Mouse (Mus musculus): ENCODE data around the gene Serpina5. TPM values are rescaled to one million over a fixed set of nuclear protein-coding genes. Genes with fewer than 3 reads are reported as not detected.

The Serpina5 gene
- polyA plus RNA-seq, 3 experiments from 2014 or later = not detected

DNA sequence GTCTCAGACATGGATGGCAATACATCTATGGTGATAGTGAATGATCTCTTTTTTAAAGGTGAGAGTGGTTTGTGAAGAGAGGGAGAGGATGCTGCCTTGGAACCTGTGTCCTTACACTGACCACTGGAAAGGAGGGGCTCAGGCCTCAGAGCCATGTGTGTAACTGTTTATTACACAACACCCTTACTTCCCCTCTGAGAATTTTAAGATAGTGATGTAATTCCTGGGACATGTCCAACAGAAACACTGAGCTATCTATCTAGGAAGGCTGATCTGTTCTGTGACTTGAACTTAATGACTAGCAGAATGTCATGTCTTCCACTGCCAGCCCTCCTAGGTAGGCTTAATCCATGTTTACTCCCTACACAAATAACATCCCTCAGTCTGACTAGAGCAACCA, 30.1 kb downstream of the Serpina5 start:
- ATAC-seq = no peak

DNA sequence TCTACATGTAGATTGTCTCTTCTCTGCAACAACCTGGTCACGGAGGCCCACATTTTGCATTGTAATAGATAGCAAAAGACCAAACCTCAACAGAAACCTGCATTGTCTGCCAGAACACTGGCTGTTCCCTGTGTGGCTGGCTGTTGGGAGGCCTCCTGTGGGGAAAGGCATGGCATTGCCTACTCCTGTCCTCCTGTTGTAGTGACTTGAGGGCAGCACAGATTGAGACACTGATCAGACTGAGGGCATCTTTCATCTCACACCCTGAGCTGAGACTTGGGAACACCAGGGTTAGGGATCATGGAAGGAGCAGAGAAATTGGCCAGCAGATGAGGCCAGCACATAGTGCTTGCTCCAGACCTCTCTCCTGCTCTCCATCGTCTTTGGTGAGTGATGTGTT, 37.3 kb downstream of the Serpina5 start:
- ATAC-seq = no peak

DNA sequence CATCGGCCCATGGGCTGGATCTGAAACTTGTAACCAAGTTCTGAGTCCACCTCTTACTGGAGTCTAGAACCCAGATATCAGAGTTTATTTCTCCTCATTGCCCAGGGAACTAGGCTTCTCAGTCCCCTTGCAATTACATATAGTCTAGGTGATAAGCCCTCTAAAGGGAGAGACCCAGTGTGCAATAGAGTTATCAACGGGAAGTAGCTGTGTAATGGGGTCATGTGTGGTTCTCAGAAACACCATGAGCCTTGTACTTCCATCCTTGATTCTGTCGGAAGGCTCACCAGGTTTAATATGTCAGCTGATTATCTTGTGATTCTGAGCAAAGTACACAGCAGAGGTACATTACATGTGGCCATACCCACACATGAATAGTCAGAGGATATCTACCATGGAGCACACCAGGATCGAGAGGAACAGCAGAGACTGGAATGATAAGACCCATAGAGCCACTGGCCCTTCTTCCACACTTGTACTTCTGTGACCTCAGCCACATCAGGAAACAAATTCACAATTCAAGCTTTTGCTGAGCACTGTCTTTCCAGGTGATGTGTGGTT, 39.7 kb downstream of the Serpina5 start:
- ATAC-seq = no peak

DNA sequence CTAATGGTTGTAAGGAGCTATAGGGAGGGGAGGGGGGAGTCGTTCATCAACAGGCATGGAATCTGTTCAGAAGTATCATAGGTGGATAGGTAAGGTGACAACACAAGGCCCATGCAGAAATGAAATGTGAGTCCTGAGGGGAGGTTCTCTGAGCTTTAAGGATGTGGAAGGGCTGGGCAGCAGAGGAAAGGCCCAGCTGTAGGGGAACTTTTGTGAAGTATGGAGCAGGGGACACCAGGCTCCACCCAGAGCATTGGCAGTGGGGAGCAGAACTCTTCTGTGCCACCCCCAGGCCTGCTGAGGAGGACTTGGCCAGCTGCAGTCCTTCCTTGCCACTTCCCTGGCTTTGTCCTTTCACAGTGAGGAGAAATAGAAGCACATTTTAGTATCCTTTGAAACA, 40.6 kb downstream of the Serpina5 start:
- ATAC-seq = no peak

DNA sequence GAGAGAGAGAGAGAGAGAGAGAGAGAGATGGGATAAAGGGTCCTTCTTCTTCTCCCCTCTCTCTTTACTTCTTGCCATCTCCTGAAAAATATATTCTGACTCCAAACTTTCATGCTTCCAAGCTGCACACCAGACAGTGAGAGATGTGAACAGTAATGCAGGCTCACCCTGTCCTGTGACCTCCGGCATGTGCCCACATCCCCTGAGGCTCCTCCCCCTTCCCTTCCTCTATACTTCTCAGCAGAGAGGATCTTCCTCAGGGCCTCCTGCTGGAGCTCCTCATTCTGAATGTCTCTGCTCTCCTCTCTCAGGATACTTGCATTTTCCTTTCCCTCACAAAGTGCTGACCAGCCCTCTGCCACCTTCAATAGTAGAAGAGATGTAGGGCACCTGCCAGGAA, 41.5 kb downstream of the Serpina5 start:
- no peak for ATAC-seq

DNA sequence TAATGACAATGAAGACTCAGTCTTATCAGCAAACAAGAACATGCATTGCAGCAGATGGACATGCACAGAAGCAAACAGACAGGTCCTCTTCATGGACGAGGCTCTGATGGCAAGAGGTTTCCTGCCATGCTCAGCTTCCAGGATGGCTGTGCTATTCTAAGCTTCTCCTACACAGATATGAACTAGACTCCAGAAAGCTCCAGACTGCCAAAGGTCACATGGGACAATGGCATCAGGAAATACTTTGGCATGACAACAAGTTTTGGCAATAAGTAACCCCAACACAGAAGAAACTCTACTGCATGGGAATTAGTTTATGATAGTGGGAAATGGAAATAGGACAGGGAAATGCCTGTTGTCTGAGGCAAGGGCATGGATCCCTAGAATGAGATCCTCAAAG, 42.4 kb downstream of the Serpina5 start:
- no peak for ATAC-seq

DNA sequence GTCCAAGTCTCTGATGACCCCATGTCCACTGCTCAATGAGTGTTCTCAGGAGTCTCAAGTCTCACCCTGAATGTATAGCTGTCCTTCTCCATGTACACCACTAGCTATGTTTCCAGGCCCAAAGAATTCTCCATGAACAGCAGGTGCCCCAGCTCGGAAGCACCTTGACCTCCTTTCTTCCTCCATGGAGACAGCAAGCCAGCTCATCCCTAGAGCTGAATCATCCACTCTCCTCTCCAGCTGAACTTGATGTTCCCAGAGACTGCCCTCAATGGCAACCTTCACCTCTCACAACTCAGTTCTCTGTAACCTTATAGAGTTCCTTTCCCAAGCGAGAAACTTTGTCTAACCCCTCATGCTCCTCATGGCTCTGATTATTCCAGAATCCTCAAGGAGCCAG, 44.7 kb downstream of the Serpina5 start:
- ATAC-seq = no peak

DNA sequence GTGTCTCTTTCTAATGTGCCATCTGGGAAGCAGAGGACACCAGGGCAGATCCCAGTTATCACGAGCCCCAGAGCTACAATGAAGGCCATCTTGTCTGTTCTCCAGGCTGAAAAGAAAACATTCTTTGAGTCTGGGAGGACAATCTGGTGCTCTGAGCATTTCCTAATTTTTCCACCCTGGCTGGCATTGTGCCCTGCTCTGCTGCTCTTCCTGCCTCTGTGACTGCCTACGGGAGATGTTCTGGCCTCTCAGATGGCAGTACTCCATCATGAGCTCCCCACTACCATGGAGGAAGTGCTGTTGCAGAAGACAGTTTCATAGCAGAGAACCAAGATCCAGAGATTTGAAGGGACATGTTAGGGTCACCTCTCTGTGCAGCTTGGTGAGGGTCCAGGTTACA, 51.1 kb downstream of the Serpina5 start:
- ATAC-seq = no peak

DNA sequence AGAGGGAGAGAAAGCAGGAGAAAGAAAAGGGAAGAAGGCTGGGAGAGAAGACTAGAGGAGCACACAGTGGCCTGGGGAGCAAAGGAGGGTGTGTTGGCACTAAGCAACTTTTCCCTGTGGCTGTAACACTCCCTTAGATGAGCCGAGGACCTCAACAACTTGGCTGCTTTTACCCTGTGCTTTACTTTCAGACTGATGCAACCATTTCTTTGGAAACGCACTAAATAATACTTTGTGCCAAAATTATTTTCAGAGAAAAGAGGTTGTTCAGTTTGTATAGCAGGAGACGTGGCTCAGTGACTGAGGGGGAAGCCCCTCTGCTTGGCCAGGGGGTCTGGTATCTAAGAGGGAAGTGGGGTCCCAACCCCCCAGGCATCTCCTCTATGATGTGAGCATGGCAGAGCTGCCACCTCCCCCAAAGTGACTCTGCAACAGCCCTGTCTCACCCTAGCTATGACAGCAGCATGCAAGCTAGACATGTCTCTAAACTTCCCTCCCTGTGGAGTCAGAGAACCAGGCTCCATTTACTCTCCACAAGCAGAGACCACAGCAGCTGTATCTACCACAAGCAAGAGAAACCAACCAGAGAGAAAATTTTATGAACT, 52.2 kb downstream of the Serpina5 start:
- ATAC-seq = no peak

DNA sequence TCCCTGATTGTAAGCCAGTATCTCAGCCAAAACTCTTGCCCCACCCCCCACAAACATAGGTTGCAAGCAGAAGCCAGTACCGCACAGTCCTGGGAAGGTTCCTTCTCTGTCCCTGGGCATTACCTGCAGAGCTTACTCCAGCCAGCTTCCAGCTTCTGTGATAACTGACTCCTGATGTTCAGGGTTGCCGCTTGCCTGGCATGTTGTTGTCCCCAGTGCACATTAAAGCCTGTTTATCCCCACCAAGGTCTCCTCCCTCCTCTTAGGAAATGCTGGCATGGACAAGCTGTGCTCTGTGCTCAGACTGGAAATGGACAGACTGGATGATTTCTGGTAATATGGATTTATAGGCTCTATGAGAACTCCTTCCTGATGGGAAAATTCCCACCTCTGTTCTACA, 52.7 kb downstream of the Serpina5 start, which contains the start of gene Serpina3c:
Gene Serpina3c (minus strand): TSS at position 215 of the 400 bp plus-strand sequence.
- ATAC-seq = no peak

Other genes with a start within 250 kb of the Serpina5 start
- not detected for gene Serpina1a, start 237.6 kb upstream of the Serpina5 start, polyA plus RNA-seq (2017; shearing (Covaris generic))
- not detected for gene Serpina1c, start 196.2 kb upstream of the Serpina5 start, polyA plus RNA-seq (2017; shearing (Covaris generic))
- not detected for gene Serpina1e, start 142.1 kb upstream of the Serpina5 start, polyA plus RNA-seq (2017; shearing (Covaris generic))
- gene Serpina11, start 111.2 kb upstream of the Serpina5 start, polyA plus RNA-seq (2017; shearing (Covaris generic)) = not detected
- 10 to 100 TPM in 2 of 3 experiments, 1 to 10 TPM in 1; 5.2 to 13.1 (median 10.3) TPM for gene Serpina9, start 87.4 kb upstream of the Serpina5 start, polyA plus RNA-seq (2017; shearing (Covaris generic))
- under 1 TPM in 2 of 3 experiments, not detected in 1; 0.09 to 0.25 TPM for gene Serpina12, start 56.7 kb upstream of the Serpina5 start, polyA plus RNA-seq (2017; shearing (Covaris generic))
- not detected for gene Serpina3a, start 11.6 kb downstream of the Serpina5 start, polyA plus RNA-seq (2017; shearing (Covaris generic))
- not detected for gene Serpina3b, start 26.9 kb downstream of the Serpina5 start, polyA plus RNA-seq (2017; shearing (Covaris generic))
- gene Serpina3c, start 52.8 kb downstream of the Serpina5 start, polyA plus RNA-seq (2017; shearing (Covaris generic)) = not detected
- 10 to 100 TPM in 2 of 3 experiments, 1 to 10 TPM in 1; 7.8 to 38.7 (median 11.3) TPM for gene Serpina3f, start 113.4 kb downstream of the Serpina5 start, polyA plus RNA-seq (2017; shearing (Covaris generic))
- gene Serpina3g, start 135.1 kb downstream of the Serpina5 start, polyA plus RNA-seq (2017; shearing (Covaris generic)) = 100 to 1,000 TPM; 239 to 411 (median 240) TPM
- gene Serpina3i, start 162.0 kb downstream of the Serpina5 start, polyA plus RNA-seq (2017; shearing (Covaris generic)) = not detected
- gene Serpina3j, start 213.4 kb downstream of the Serpina5 start, polyA plus RNA-seq (2017; shearing (Covaris generic)) = not detected
- gene Serpina3k, start 237.4 kb downstream of the Serpina5 start, polyA plus RNA-seq (2017; shearing (Covaris generic)) = not detected
- gene Serpina3m, start 237.4 kb downstream of the Serpina5 start, polyA plus RNA-seq (2017; shearing (Covaris generic)) = not detected